Mouse (Mus musculus) cerebellum, adult 2 months (tissue): ENCODE measurements around the gene Il9r.

Experiments used
- CTCF ChIP-seq: fragments of 200-500 bp; IDR thresholded peaks from 2 replicates; pipeline ENCODE4 v1.5.1; 2011; ENCODE audit warnings: low read depth, mild to moderate bottlenecking, control low read depth, low read length, moderate library complexity, borderline replicate concordance; ENCODE audit not compliant: insufficient read depth
- POLR2A ChIP-seq: fragments of 200-500 bp; IDR thresholded peaks from 2 replicates; pipeline ENCODE4 v1.6.1; 2011; ENCODE audit warnings: low read length, control low read depth, borderline replicate concordance; ENCODE audit not compliant: insufficient read depth

GRCm38 (mm10) chr11:32137719-32138613 lies 62.1 kb downstream of the Il9r start:
- TF ChIP-seq CTCF (no peak), POLR2A (no peak)
